Mouse (Mus musculus) midbrain, embryonic 12.5 days (tissue): ENCODE data around the gene 6820408C15Rik. TPM values are rescaled to one million over a fixed set of nuclear protein-coding genes. Genes with fewer than 3 reads are reported as not detected.
A peak's percentile ranks its signal among the peaks of the same experiment; 100 is the strongest.

Source experiments
- ATAC-seq: fragments of 200-750 bp; cut with Nextera tagmentation; 2 replicates; pipeline ENCODE4 v1.8.0; 2017; ENCODE audit warnings: low read depth, moderate TSS enrichment, moderate library complexity; ENCODE audit not compliant: low FRiP score
- H3K27ac ChIP-seq: fragments of 300-500 bp; sonication (generic); replicated peaks from 2 replicates; pipeline ENCODE4 v1.5.1; 2016; ENCODE audit warnings: mild to moderate bottlenecking
- H3K27me3 ChIP-seq: fragments of 300-500 bp; sonication (generic); 2 replicates; pipeline ENCODE4 v1.6.1; 2016; ENCODE audit warnings: mild to moderate bottlenecking
- H3K36me3 ChIP-seq: fragments of 300-500 bp; sonication (generic); 2 replicates; pipeline ENCODE4 v1.6.1; 2016
- H3K4me1 ChIP-seq: fragments of 300-500 bp; sonication (generic); 2 replicates; pipeline ENCODE4 v1.6.1; 2016
- H3K4me2 ChIP-seq: fragments of 300-500 bp; sonication (generic); replicated peaks from 2 replicates; pipeline ENCODE4 v1.6.1; 2016; ENCODE audit warnings: mild to moderate bottlenecking, moderate library complexity
- H3K4me3 ChIP-seq: fragments of 300-500 bp; sonication (generic); 2 replicates; pipeline ENCODE4 v1.5.1; 2016; ENCODE audit warnings: mild to moderate bottlenecking
- H3K9ac ChIP-seq: fragments of 300-500 bp; sonication (generic); replicated peaks from 2 replicates; pipeline ENCODE4 v1.6.1; 2016; ENCODE audit warnings: mild to moderate bottlenecking, moderate library complexity
- H3K9me3 ChIP-seq: fragments of 300-500 bp; sonication (generic); 2 replicates; pipeline ENCODE4 v1.6.1; 2016; ENCODE audit warnings: mild to moderate bottlenecking
- WGBS: fragments of 180-500 bp; shearing (Covaris S2); methylation state at CpG from one replicate; pipeline ENCODE4 v1.1.7; 2016; 5-methylcytosine and 5-hydroxymethylcytosine counted together
- polyA plus RNA-seq: library from polyadenylated mRNA; unstranded; fragments of >200 nt; fragmentation: Nextera tagmentation; extraction: Ambion mirVana; gene quantifications from 2 replicates; pipeline ENCODE4 v1.2.1, GENCODE M21; 2016

6820408C15Rik gene
- polyA plus RNA-seq, 1 experiment from 2014 or later = 0.54 TPM

DNA sequence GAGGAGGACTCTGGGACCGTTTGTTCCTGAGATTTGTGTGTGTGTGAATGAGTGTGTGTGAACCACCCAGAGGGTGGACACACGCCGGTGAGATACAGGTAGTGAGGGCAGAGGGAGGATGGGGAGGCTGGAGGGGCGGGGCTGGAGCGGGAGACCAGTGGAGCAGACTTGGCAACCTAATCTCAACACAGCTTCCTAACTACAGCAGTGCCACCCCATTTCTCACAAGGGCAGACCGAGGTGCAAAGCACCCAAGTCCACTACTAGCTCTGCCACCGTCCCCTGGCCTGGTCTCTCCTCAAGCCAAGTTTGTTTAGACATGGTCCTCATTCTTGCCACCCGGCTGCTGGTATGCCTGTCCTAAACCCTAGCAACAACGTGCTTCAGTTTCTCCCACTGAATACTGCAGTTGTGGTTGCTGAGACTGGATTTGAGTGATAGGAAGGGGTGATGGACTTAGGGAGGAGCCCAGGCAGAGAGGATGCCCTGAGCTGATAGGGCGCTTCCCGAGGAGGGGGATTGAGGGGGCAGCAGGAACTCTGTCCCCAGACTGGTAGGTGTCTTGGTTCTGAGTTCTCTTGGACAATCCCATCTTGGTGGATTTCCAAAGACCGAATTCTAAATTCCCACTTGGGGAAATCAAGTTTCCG, 20.0 kb upstream of the 6820408C15Rik start:
- no peak for ATAC-seq
- peak overlapping the region; percentile 52 for H3K9ac ChIP-seq
- H3K27me3 ChIP-seq = no peaks in the 10 kb centered on the region
- WGBS = 12% methylated on average over 11 of the region's 13 CpGs
- no peaks in the 10 kb centered on the region for H3K9me3 ChIP-seq
- H3K4me3 ChIP-seq = peak overlapping the region; percentile 92
- peak overlapping the region; percentile 98 for H3K27ac ChIP-seq
- H3K4me2 ChIP-seq = peak overlapping the region; percentile 63
- H3K4me1 ChIP-seq = peaks cover 36% of the 10 kb centered on the region
- H3K36me3 ChIP-seq = no peaks in the 10 kb centered on the region

DNA sequence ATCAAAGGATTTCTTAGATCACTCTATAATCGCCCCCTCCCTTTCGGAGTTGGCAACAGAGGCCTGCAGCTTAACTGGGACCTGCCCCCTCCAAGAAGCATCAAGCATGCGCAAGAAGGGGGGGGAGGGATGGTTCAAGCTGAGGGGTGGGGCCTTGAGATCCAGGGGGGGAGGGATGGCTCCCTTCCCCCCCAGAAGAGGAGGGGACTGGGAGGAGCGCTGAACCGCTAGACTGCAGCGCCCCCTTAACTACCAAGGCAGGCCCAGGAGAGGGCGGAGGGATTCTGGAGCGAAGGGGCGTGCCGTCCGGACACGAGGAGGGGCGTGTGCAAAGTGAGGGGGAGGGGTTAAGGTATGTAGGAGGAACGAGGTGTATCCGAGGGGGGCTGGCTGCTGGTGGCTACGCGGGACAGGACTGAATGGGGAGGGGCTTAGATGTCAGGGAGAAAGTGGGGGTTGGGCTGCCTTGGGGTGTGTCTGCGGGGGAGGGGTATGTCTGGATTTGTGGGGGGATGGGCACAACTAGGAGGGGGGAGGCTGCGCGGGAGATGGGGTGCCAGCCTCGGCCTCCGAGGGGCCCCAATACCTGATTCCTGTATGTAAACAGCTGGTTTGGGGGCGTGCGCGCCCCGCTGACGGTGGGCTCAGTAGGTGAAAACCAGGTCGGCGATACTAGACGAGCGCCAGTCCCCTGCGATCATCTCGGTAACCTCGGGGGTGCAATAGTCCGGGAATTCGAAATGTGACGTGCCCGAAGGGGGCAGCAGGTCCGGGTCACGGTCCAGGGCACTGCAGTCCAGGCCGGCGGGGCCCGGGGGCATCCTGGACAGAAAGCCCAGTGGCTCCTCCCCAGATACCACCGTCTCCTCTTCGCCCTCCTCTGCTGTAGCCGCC, 19.0 kb upstream of the 6820408C15Rik start:
- Histone ChIP-seq H3K4me1 (peaks cover 40% of the 10 kb centered on the region), H3K36me3 (no peaks in the 10 kb centered on the region), H3K9ac (peak overlapping the region; percentile 93), H3K4me2 (peak overlapping the region; percentile 63), H3K27ac (peak overlapping the region; percentile 98), H3K27me3 (no peaks in the 10 kb centered on the region), H3K9me3 (no peaks in the 10 kb centered on the region), H3K4me3 (peak overlapping the region; percentile 92)
- whole genome bisulfite sequencing = under 1% methylated on average over 44 of the region's 46 CpGs
- peak; percentile 57 for ATAC-seq

DNA sequence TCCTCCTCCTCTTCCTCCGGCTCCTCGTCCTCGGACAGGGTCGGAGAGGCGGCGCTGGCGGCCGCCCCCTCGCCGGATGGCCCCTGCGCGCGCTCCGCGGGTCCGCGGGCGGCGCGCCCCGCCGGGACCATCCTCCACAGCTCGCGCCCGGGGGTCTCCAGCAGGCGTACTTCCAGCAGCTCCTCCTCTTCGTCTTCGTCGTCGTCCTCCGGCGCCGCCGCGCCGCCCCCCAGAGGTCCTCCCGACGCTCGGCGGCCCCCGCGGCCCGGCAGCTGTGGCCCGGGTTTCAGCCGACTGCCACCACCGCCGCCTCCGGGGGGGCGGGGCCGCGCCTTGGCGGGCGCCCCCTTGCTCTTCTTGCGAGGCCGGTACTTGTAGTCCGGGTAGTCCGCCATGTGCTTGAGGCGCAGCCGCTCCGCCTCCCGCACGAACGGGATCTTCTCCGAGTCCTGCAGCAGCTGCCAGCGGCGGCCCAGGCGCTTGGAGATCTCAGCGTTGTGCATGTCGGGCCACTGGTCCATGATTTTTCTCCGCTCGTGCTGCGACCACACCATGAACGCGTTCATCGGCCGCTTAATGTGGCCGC, 18.3 kb upstream of the 6820408C15Rik start:
- Histone ChIP-seq H3K36me3 (no peaks in the 10 kb centered on the region), H3K9me3 (no peaks in the 10 kb centered on the region), H3K4me2 (peak overlapping the region; percentile 63), H3K27me3 (no peaks in the 10 kb centered on the region), H3K4me1 (peaks cover 40% of the 10 kb centered on the region), H3K9ac (peak overlapping the region; percentile 93), H3K4me3 (peak overlapping the region; percentile 92), H3K27ac (peak overlapping the region; percentile 98)
- WGBS = under 1% methylated on average over 68 of the region's 77 CpGs
- ATAC-seq = peak; percentile 13

- H3K9me3 ChIP-seq = no peaks in the 10 kb centered on the region
- WGBS = under 1% methylated on average over 79 of the region's 104 CpGs
- H3K9ac ChIP-seq = peak within 1 kb of the TSS; percentile 93
- no peaks in the 10 kb centered on the region for H3K36me3 ChIP-seq
- H3K27ac ChIP-seq = peak within 1 kb of the TSS; percentile 98
- peak within 1 kb of the TSS; percentile 63 for H3K4me2 ChIP-seq
- H3K4me3 ChIP-seq = peak within 1 kb of the TSS; percentile 92
- H3K27me3 ChIP-seq = no peaks in the 10 kb centered on the region
- ATAC-seq = peak; percentile 57
- peaks cover 40% of the 10 kb centered on the region for H3K4me1 ChIP-seq
Measured at GRCm38 (mm10) chr2:152397680-152398435, 17.5 kb upstream of the 6820408C15Rik start, which contains the start of gene Sox12. Gene Sox12 (minus strand): TSS chr2:152398063.

- H3K4me3 ChIP-seq = peak overlapping the region; percentile 92
- under 1% methylated on average over 38 of the region's 38 CpGs for WGBS
- H3K27me3 ChIP-seq = no peaks in the 10 kb centered on the region
- H3K27ac ChIP-seq = peak overlapping the region; percentile 98
- peaks cover 33% of the 10 kb centered on the region for H3K4me1 ChIP-seq
- H3K9me3 ChIP-seq = no peaks in the 10 kb centered on the region
- peak overlapping the region; percentile 63 for H3K4me2 ChIP-seq
- peak; percentile 71 for ATAC-seq
- no peaks in the 10 kb centered on the region for H3K36me3 ChIP-seq
- H3K9ac ChIP-seq = peak overlapping the region; percentile 93
Measured at GRCm38 (mm10) chr2:152398691-152399090, 16.7 kb upstream of the 6820408C15Rik start.

DNA sequence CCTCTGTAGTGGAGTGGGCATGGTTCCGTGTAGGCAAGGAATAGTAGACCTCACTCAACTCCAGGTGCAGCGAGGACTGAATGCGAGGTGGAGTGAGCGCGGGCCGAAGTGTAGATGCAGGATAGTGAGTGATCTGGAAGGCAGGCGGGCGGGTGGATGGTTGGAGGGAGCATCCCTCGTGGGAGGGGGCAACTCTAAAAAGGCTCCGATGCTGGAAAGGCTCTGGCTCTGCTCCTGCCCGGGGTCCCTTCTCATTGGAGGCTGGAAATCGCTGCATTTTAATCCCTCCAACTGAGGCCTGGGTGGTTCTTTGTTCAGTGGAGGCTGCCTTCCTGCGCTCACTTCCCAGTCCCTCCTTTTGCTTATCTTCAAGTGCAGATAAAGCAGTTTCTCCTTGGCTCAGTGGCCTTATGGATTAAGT, 16.3 kb upstream of the 6820408C15Rik start:
- 0% methylated on average over 13 of the region's 13 CpGs for WGBS
- Histone ChIP-seq H3K9ac (peak overlapping the region; percentile 93), H3K27me3 (no peaks in the 10 kb centered on the region), H3K9me3 (no peaks in the 10 kb centered on the region), H3K4me2 (peak overlapping the region; percentile 63), H3K27ac (peak overlapping the region; percentile 98), H3K4me3 (peak overlapping the region; percentile 92), H3K36me3 (no peaks in the 10 kb centered on the region), H3K4me1 (peaks cover 29% of the 10 kb centered on the region)
- no peak; the same call in none of the 2 replicates for ATAC-seq

DNA sequence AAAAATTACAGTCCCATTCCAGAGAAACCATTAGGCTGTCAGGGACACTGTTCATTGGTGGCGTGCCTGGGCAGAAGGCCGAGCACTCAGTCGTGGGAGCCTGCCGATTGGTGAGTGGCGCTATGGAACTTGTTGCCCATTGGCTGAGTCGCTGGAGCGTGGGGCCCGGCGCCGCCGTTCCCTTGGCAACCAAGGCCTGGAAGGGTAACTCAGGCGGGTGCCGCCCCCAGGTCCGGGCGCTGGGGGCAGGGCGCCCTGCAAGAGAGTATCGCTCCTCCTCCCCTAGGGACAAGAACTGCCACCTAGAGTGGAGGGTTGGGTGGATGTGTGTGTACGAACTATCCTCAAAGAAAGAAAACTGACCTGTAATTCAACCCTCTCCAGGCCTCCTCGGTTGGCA, 9.3 kb upstream of the 6820408C15Rik start:
- peak; percentile 93 for ATAC-seq
- Histone ChIP-seq H3K27ac (peak overlapping the region; percentile 75), H3K27me3 (no peaks in the 10 kb centered on the region), H3K4me1 (peaks cover 35% of the 10 kb centered on the region), H3K4me2 (peak overlapping the region; percentile 52), H3K9ac (no peak overlapping the region), H3K36me3 (no peaks in the 10 kb centered on the region), H3K4me3 (peak overlapping the region; percentile 32), H3K9me3 (no peaks in the 10 kb centered on the region)
- under 1% methylated on average over 19 of the region's 19 CpGs for WGBS

GRCm38 (mm10) chr2:152409781-152410180, 5.6 kb upstream of the 6820408C15Rik start:
- 81% methylated on average over 6 of the region's 6 CpGs for WGBS
- Histone ChIP-seq H3K27ac (peak overlapping the region; percentile 97), H3K4me2 (no peak overlapping the region), H3K9me3 (no peaks in the 10 kb centered on the region), H3K4me3 (no peak overlapping the region), H3K9ac (no peak overlapping the region), H3K4me1 (peaks cover 50% of the 10 kb centered on the region), H3K27me3 (no peaks in the 10 kb centered on the region), H3K36me3 (no peaks in the 10 kb centered on the region)
- no peak for ATAC-seq

GRCm38 (mm10) chr2:152410971-152411371, 4.4 kb upstream of the 6820408C15Rik start:
- Histone ChIP-seq H3K4me2 (peak overlapping the region; percentile 90), H3K4me3 (peak overlapping the region; percentile 33), H3K27ac (peak overlapping the region; percentile 97), H3K4me1 (peaks cover 49% of the 10 kb centered on the region), H3K9ac (peak overlapping the region; percentile 43), H3K27me3 (no peaks in the 10 kb centered on the region), H3K36me3 (no peaks in the 10 kb centered on the region), H3K9me3 (peaks cover 5% of the 10 kb centered on the region; the same call in 1 of the 2 replicates)
- WGBS = 2% methylated on average over 15 of the region's 15 CpGs
- ATAC-seq = peak; percentile 72

- under 1% methylated on average over 7 of the region's 7 CpGs for whole genome bisulfite sequencing
- peaks cover 46% of the 10 kb centered on the region for H3K4me1 ChIP-seq
Measured at GRCm38 (mm10) chr2:152411471-152411870, 3.9 kb upstream of the 6820408C15Rik start.

DNA sequence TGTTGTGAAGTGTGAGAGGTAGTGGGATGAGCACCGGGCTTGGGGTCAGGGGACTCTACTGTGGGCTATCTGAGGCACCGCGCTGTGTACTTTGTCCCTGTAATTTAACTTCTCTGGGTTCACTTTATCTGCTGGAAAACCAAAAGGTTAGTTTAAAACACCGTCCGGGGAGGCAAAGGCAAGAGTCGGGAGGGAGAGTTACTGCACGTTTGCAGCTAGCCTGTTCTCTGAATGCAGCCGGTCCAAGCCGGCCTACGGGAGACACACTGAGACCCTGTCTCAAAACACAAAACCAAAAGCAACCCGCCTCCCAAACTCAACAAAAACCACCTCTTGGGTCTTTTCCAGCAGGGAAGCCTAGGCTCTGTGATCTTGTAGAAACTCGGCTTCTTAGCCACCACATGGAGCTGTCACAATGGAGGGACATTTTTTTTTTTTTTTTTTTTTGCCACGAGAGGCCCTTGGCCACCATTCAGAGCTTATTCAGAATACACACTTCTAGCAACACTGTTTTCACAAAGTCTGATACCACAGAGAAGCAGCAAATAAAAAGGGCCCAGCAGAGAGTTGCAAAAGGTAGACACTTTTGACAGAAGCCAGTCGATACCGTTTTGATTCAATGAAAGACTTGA, 2.7 kb upstream of the 6820408C15Rik start:
- H3K27ac ChIP-seq = peak overlapping the region; percentile 97
- ATAC-seq = no peak
- 2% methylated on average over 15 of the region's 15 CpGs for WGBS
- H3K4me1 ChIP-seq = peaks cover 43% of the 10 kb centered on the region
- H3K27me3 ChIP-seq = no peaks in the 10 kb centered on the region
- H3K4me2 ChIP-seq = peak overlapping the region; percentile 90
- peaks cover 9% of the 10 kb centered on the region; the same call in 1 of the 2 replicates for H3K9me3 ChIP-seq
- no peaks in the 10 kb centered on the region for H3K36me3 ChIP-seq
- peak overlapping the region; percentile 97 for H3K9ac ChIP-seq
- peak overlapping the region; percentile 94 for H3K4me3 ChIP-seq

More at GRCm38 (mm10) chr2:152411471-152411870, 3.9 kb upstream of the 6820408C15Rik start:
- ATAC-seq = no peak
- peak overlapping the region; percentile 33 for H3K4me3 ChIP-seq
- H3K4me2 ChIP-seq = peak overlapping the region; percentile 90
- H3K27me3 ChIP-seq = no peaks in the 10 kb centered on the region
- peaks cover 9% of the 10 kb centered on the region; the same call in 1 of the 2 replicates for H3K9me3 ChIP-seq
- no peaks in the 10 kb centered on the region for H3K36me3 ChIP-seq
- peak overlapping the region; percentile 97 for H3K27ac ChIP-seq
- H3K9ac ChIP-seq = peak overlapping the region; percentile 43
